Mouse (Mus musculus) liver, adult 2 months (tissue): ENCODE measurements at regions not wholly inside any gene's neighbourhood (a gene's known extent, or its start where the extent isn't known, plus 50 kb on each side); places are given as distances from the start of the nearest gene placed in this dataset.

Source experiments
- DNase-seq: peaks from one replicate; pipeline ENCODE4 v3.0.0-alpha.2; 2011; ENCODE audit warnings: low read depth, low spot score; ENCODE audit errors: extremely low read depth
- H3K27ac ChIP-seq: fragments of 200-500 bp; replicated peaks from 2 replicates; pipeline ENCODE4 v1.5.1; 2012; ENCODE audit warnings: low read depth, mild to moderate bottlenecking, control low read depth, inconsistent platforms, low read length; ENCODE audit not compliant: insufficient read depth
- H3K27me3 ChIP-seq: fragments of 200-500 bp; 2 replicates; pipeline ENCODE4 v1.6.1; 2012; ENCODE audit warnings: mild to moderate bottlenecking, moderate library complexity, low read length, inconsistent platforms; ENCODE audit not compliant: control insufficient read depth, insufficient read depth
- H3K36me3 ChIP-seq: fragments of 200-500 bp; 2 replicates; pipeline ENCODE4 v1.6.1; 2012; ENCODE audit warnings: low read length, inconsistent platforms; ENCODE audit not compliant: control insufficient read depth, insufficient read depth
- H3K4me1 ChIP-seq: fragments of 200-500 bp; 2 replicates; pipeline ENCODE4 v1.6.1; 2011; ENCODE audit warnings: low read length; ENCODE audit not compliant: control insufficient read depth, insufficient read depth
- H3K4me3 ChIP-seq: fragments of 200-500 bp; 2 replicates; pipeline ENCODE4 v1.5.1; 2011; ENCODE audit warnings: low read depth, mild to moderate bottlenecking, control low read depth, low read length, moderate library complexity; ENCODE audit not compliant: insufficient read depth
- H3K79me2 ChIP-seq: fragments of 200-500 bp; 2 replicates; pipeline ENCODE4 v1.6.1; 2012; ENCODE audit warnings: inconsistent platforms, mild to moderate bottlenecking, low read length, moderate library complexity; ENCODE audit not compliant: control insufficient read depth, insufficient read depth
- H3K9ac ChIP-seq: fragments of 200-500 bp; 2 replicates; pipeline ENCODE4 v1.6.1; 2012; ENCODE audit warnings: low read depth, mild to moderate bottlenecking, control low read depth, inconsistent platforms, low read length
- CTCF ChIP-seq: fragments of 200-500 bp; IDR thresholded peaks from 2 replicates; pipeline ENCODE4 v1.5.1; 2011; ENCODE audit warnings: low read depth, low read length, control low read depth
- POLR2A ChIP-seq: fragments of 200-500 bp; IDR thresholded peaks from 2 replicates; pipeline ENCODE4 v1.6.1; 2011; ENCODE audit warnings: low read length, control low read depth; ENCODE audit not compliant: insufficient read depth; ENCODE audit errors: extremely low read depth
- WGBS: fragments of 180-500 bp; shearing (Covaris S2); methylation state at CpG from one replicate; pipeline ENCODE4 v1.1.7; 2018; 5-methylcytosine and 5-hydroxymethylcytosine counted together

DNA sequence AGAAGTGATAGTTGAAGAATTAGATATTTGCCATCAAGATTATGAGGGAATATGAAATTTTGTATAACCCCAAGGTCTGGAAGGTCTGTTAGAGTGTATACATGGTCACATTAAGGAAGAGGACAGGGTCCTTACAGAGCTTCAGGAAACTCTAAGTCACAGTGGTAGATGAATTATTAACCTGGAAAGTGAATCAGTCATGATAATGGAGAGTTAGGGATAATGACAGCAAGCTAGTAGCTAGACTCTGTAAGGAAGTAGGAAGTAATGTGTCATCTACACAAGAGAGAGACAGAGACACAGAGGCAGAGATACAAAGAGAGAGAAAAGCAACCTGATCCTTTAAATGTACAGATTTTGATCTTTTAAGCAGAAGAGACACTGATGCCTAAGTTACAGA lies 328.4 kb downstream of the Mat2b start:
- H3K9ac ChIP-seq, result no peak overlapping the region
- no peak overlapping the region for H3K4me3 ChIP-seq
- H3K27ac ChIP-seq, result no peak overlapping the region
- H3K79me2 ChIP-seq, result no peaks in the 10 kb centered on the region
- H3K27me3 ChIP-seq, result no peaks in the 10 kb centered on the region
- no peaks in the 10 kb centered on the region for H3K36me3 ChIP-seq
- H3K4me1 ChIP-seq, result no peaks in the 10 kb centered on the region
- no peak for DNase-seq
- TF ChIP-seq POLR2A (no peak), CTCF (no peak)

DNA sequence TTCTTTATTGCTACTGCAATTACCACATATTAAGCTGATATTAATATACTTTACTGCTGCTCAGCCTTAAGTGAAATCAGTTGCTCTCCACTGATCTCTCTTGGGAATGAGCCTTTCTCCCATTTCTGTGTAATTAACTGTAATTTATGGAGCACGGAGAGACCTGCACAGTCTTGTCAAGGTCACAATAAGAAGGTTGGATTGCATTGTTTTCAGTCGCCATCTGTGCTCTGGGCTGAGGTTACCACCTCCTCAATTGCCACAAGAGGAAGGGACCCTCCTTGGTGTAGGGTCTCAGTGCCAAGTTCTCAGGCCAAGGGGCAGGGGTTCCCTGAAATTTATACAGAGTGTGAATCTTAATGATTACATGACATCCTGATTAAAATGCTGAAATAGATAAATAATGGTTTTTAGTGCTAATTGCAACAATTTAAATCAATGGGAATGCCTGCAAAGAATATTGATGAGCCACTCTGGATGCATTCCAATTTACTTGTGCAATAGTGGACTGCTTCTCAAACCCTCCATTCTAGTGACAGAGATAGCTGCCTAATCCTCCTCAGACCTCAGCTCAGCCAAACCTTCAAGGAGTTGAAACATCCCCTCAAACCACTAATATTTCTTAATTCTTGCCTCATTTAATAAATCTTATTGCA lies 332.3 kb downstream of the Mat2b start:
- no peak overlapping the region for H3K4me3 ChIP-seq
- H3K9ac ChIP-seq, result no peak overlapping the region
- DNase-seq, result peak; percentile 14
- TF ChIP-seq CTCF, result no peak
- TF ChIP-seq POLR2A, result no peak
- H3K4me1 ChIP-seq, result no peaks in the 10 kb centered on the region
- H3K27me3 ChIP-seq, result no peaks in the 10 kb centered on the region
- WGBS, result 43% methylated on average over 2 of the region's 2 CpGs
- no peaks in the 10 kb centered on the region for H3K36me3 ChIP-seq
- H3K79me2 ChIP-seq, result no peaks in the 10 kb centered on the region
- no peak overlapping the region for H3K27ac ChIP-seq
